Mouse (Mus musculus): ENCODE measurements around the gene Ptprd. TPM values are rescaled to one million over a fixed set of nuclear protein-coding genes. Genes with fewer than 3 reads are reported as not detected.

Ptprd gene
- total RNA-seq, 2 experiments from 2014 or later: 5.0 to 6.9 TPM

DNA sequence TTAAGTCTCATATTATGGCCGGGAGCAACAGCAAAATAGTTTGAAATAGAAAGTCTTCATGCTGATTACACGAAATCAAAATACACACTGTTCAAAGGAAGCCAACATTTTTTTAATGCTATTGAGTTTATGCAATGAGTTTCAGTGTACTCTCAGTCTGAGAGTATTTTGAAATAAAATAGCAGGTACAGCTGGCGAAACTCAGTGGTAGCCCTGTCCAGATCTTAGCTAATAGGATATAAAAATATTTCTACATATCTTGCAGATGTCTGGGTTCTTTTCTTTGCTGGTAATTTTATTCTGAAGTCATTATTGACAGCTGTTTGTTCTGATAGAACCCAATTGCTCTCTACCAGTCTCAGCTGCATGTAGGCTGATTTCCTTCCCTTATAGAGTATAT is 2246.0 kb downstream of the Ptprd start:
- intact Hi-C loops (cut with DNase I): no loop called here
- DNase-seq: no peak
- Histone ChIP-seq H3K27ac (no peak overlapping the region), H3K4me3 (no peak overlapping the region)
- no peak for TF ChIP-seq CTCF (IDR thresholded peaks at IDR 0.05)

DNA sequence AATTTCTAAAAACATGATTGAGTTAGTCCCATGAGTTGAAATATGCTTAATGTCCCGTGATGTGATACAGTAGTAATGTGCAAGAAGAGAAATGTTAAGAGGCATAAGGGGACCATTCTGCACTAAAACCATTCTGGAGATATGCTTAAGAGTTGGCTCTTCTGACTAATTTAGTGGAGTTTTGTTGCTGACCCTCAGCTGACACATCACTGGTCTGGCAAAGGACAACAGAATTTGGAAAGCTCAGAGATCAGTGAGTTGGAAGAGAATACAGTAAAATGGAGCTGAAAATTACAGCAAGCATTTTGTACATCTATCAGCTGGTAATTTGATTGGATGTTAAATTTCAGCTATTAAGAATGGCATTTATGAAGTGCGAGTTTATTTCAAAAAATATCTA is 2248.8 kb downstream of the Ptprd start:
- DNase-seq: no peak
- intact Hi-C loops (cut with DNase I): no loop called here
- Histone ChIP-seq H3K27ac (no peak overlapping the region), H3K4me3 (no peak overlapping the region)
- no peak for TF ChIP-seq CTCF (IDR thresholded peaks at IDR 0.05)

DNA sequence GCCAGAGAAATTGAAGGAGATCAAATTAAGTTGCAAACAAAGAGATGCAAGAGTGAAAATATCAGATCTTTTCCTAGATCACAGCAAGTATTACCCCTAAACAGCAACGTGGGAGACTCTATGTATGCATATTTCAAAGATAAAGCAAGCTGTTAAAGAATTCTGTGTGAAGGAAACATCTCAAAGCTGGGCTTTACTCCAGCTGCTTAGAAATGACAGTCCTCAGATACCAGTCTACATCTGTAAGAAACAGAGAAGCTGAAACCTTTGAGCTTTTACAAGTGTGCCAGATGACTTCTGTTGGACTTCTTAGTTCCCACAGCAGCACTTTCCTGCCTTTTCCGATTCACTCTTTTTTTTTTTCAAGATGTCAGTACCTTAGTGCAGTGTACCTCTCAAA is 2249.9 kb downstream of the Ptprd start:
- Histone ChIP-seq H3K4me3 (no peak overlapping the region), H3K27ac (no peak overlapping the region)
- intact Hi-C loops (cut with DNase I): no loop called here
- TF ChIP-seq CTCF (IDR thresholded peaks at IDR 0.05): no peak
- no peak for DNase-seq

DNA sequence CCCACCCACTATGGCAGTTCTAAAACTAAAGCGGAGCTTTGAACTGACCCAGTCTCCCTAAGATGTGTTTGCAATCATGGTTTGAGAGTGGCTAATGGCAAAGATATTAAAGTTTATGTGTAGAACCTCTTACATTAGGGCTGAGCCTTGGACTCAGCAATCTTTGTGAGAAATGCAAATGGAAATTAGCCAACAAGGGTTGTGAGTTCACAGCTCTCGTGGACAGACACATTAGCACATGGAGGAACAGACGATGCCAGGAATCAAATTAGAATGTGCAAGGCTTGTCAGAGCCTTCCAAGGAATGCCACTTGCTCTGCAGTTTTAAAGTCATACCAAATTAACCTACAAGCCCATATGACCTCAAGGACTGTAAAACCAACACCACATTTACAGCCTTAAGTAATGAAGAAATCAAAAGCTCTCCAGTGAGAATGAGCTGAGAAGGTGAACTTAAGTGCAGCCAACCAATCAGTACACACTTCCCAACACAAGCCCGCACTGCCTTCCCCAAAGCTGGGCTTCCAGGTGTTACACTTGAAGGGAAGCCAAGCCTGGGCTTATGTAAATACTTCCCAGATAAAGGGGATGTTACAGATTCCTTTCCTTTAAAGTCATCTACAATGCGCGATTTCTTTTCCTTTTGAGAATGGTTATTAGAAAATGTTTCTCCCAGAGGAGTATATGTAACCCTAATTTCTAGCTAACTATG is 2258.3 kb downstream of the Ptprd start:
- intact Hi-C loops (cut with DNase I): no loop called here
- TF ChIP-seq CTCF (IDR thresholded peaks at IDR 0.05): no peak
- Histone ChIP-seq H3K4me3 (no peak overlapping the region), H3K27ac (no peak overlapping the region)
- no peak for DNase-seq

DNA sequence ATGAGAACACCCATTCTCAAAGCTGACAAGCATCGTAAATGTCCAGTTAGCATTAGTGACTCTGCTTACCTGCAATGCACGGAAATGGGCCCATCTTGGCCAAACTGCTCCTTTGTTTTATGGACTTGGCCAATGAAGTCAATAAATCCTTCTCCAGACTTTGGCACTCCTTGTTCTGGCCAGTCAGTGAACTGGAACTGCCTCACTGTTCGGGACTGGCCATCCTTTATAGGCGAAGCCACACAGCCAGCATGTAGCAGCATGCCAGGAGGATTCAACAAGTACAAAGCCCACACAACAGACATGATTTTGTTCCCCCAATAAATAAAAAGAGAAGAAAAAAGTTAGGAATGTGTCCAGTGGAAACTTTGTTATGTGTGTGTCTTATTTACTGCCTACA is 2261.2 kb downstream of the Ptprd start:
- no peak overlapping the region for H3K4me3 ChIP-seq
- no peak overlapping the region for H3K27ac ChIP-seq
- DNase-seq: no peak
- no peak for TF ChIP-seq CTCF (IDR thresholded peaks at IDR 0.05)
- intact Hi-C loops (cut with DNase I): no loop called here

DNA sequence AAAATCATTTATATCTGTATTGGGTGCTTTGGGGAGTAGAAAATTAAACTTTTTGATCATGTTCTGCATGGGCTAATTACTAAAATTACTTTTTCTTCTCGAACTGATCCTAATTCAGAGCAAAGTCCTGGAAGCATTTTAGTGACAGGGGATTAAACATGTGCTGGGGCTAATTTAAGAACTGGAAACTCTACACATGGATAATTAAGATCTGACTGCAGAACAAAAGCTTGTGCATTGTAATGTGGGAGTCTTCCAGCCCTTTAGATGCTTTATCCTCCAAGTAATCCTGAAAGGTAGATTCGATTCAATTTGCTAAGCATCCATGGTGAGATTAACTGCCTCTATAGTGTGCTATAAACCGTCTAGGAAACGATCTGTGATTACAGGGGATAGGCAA is 2316.9 kb downstream of the Ptprd start:
- H3K27ac ChIP-seq: no peak overlapping the region
- intact Hi-C loops (cut with DNase I): no loop called here
- TF ChIP-seq CTCF (IDR thresholded peaks at IDR 0.05): no peak
- H3K4me3 ChIP-seq: no peak overlapping the region
- no peak for DNase-seq

Small RNA genes lying within 50 kb of the gene (microRNA-seq; reads per million reads assigned to microRNA genes)
- not detected for gene Gm23159

Data from gastrocnemius, adult 2 months (tissue).